In the genomic region with DNA sequence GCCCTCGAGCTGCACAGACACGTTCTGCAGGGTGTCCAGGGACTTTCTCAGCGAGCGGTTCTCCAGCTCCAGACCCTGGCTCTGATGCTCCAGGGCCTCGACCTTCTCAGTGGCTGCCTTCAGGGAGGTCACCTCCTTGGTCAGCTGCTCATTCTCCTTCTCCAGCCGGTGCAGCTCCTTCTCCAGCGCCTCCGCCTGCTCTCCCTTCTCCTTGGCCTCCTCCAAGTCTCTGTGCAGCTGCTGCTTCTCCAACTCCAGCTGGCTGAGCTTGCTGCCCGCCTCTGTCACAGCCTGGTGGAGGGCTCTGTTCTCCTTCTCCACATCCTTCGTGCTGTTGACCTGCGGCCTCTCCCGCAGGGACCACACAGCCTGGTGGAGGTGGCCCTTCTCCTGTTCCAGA, we compare ENCODE assay signal across 22 mouse cellular contexts. TPM values are rescaled to one million over a fixed set of nuclear protein-coding genes. Genes with fewer than 3 reads are reported as not detected.
DNase-seq lines count a peak whose midpoint lies in the region; ATAC-seq and TF ChIP-seq lines count a peak whose summit lies in the region.
"Had no signal": no experiment of that assay in that cellular context is flagged by ENCODE, and none has a peak within 500 bp of the region (broad histone marks: within the 10 kb centered on the region; RNA-seq: fewer than 3 reads in every experiment).

No protein-coding gene starts in this region.

- no peaks in the 10 kb centered on the region for H3K27me3 ChIP-seq in kidney, embryonic 16.5 days (ENCODE audit: insufficient read depth, low read length)
- H3K27me3 ChIP-seq in lung, postnatal 0 days (replicated peaks; ENCODE audit: insufficient read depth, low read length): no peaks in the 10 kb centered on the region
- no peaks in the 10 kb centered on the region for H3K27me3 ChIP-seq in intestine, embryonic 16.5 days (replicated peaks; ENCODE audit: control insufficient read depth, insufficient read depth, low read length)
- H3K27me3 ChIP-seq in stomach, postnatal 0 days (ENCODE audit: control insufficient read depth, insufficient read depth, low read length): no peaks in the 10 kb centered on the region
- H3K27me3 ChIP-seq: forebrain, embryonic 13.5 days; hindbrain, embryonic 13.5 days; limb, embryonic 13.5 days; midbrain, embryonic 15.5 days; neural tube, embryonic 15.5 days had no signal

- H3K9me3 ChIP-seq in kidney, embryonic 16.5 days (ENCODE audit: low read length): no peaks in the 10 kb centered on the region
- H3K9me3 ChIP-seq in lung, postnatal 0 days (ENCODE audit: low read length): no peaks in the 10 kb centered on the region
- H3K9me3 ChIP-seq in intestine, embryonic 16.5 days (ENCODE audit: control insufficient read depth, low read length): no peaks in the 10 kb centered on the region
- no peaks in the 10 kb centered on the region for H3K9me3 ChIP-seq in stomach, postnatal 0 days (ENCODE audit: control insufficient read depth, low read length)
- H3K9me3 ChIP-seq: forebrain, embryonic 13.5 days; hindbrain, embryonic 13.5 days; limb, embryonic 13.5 days; midbrain, embryonic 10.5 days; midbrain, embryonic 15.5 days; neural tube, embryonic 15.5 days had no signal

- no peak overlapping the region for H3K4me2 ChIP-seq in kidney, embryonic 16.5 days (replicated peaks; ENCODE audit: low read depth, low read length)
- no peak overlapping the region for H3K4me2 ChIP-seq in lung, postnatal 0 days (replicated peaks; ENCODE audit: low read depth, low read length)
- no peak overlapping the region for H3K4me2 ChIP-seq in intestine, embryonic 16.5 days (ENCODE audit: low read depth, low read length)
- no peak overlapping the region for H3K4me2 ChIP-seq in stomach, postnatal 0 days (replicated peaks; ENCODE audit: low read depth)
- H3K4me2 ChIP-seq: forebrain, embryonic 13.5 days; heart, embryonic 11.5 days; hindbrain, embryonic 13.5 days; limb, embryonic 13.5 days; liver, embryonic 11.5 days; midbrain, embryonic 15.5 days; neural tube, embryonic 15.5 days had no signal

- no peak for TF ChIP-seq CTCF in lung, postnatal 0 days (IDR thresholded peaks at IDR 0.05)
- TF ChIP-seq CTCF in stomach, postnatal 0 days (IDR thresholded peaks at IDR 0.05; ENCODE audit: low read depth): no peak

- no peak overlapping the region for H3K27ac ChIP-seq in kidney, embryonic 16.5 days (ENCODE audit: low read length)
- H3K27ac ChIP-seq in lung, postnatal 0 days (ENCODE audit: low read length): no peak overlapping the region; the same call in 1 of the 2 replicates
- 0 out of 2 replicates have a peak overlapping the region, but pooled peaks have one; percentile 17 for H3K27ac ChIP-seq in intestine, embryonic 16.5 days (ENCODE audit: low read length)
- no peak overlapping the region for H3K27ac ChIP-seq in stomach, postnatal 0 days (replicated peaks)
- H3K27ac ChIP-seq: forebrain, embryonic 13.5 days; hindbrain, embryonic 13.5 days; limb, embryonic 13.5 days; midbrain, embryonic 10.5 days; midbrain, embryonic 15.5 days; neural tube, embryonic 15.5 days had no signal

- WGBS in kidney, embryonic 16.5 days: 66% methylated on average over 12 of the region's 12 CpGs
- WGBS in lung, postnatal 0 days: 68% methylated on average over 12 of the region's 12 CpGs
- WGBS in intestine, embryonic 16.5 days: 71% methylated on average over 12 of the region's 12 CpGs
- 68% methylated on average over 12 of the region's 12 CpGs for WGBS in stomach, postnatal 0 days

- no peaks in the 10 kb centered on the region for H3K4me1 ChIP-seq in kidney, embryonic 16.5 days (ENCODE audit: insufficient read depth, low read length)
- no peaks in the 10 kb centered on the region for H3K4me1 ChIP-seq in lung, postnatal 0 days (ENCODE audit: insufficient read depth, low read depth, low read length)
- H3K4me1 ChIP-seq in intestine, embryonic 16.5 days (ENCODE audit: control insufficient read depth, insufficient read depth, low read length): no peaks in the 10 kb centered on the region
- H3K4me1 ChIP-seq in stomach, postnatal 0 days (replicated peaks; ENCODE audit: control insufficient read depth, insufficient read depth): no peaks in the 10 kb centered on the region
- H3K4me1 ChIP-seq: forebrain, embryonic 13.5 days; hindbrain, embryonic 13.5 days; limb, embryonic 13.5 days; midbrain, embryonic 10.5 days; midbrain, embryonic 15.5 days; neural tube, embryonic 15.5 days had no signal

- no peak for DNase-seq in kidney, adult 9 months
- DNase-seq in lung, postnatal 0 days (ENCODE audit: low spot score): peak; percentile 22
- DNase-seq in lung, postnatal 14 days: no peak
- DNase-seq in stomach, postnatal 0 days (ENCODE audit: low spot score): no peak
- no peak for DNase-seq in urinary bladder, adult 18-20 months (ENCODE audit: low spot score in 2 of 2)
- DNase-seq: adrenal gland, adult 2 months; adrenal gland, postnatal 36 days; heart, postnatal 4 days; kidney, adult 8-10 months; kidney, postnatal 25 days; right cerebral cortex, postnatal 25 days had no signal

- peaks cover 41% of the 10 kb centered on the region for H3K36me3 ChIP-seq in kidney, embryonic 16.5 days (ENCODE audit: insufficient read depth, low read length)
- peaks cover 10% of the 10 kb centered on the region; the same call in 1 of the 2 replicates for H3K36me3 ChIP-seq in lung, postnatal 0 days (ENCODE audit: insufficient read depth, low read length)
- H3K36me3 ChIP-seq in intestine, embryonic 16.5 days (ENCODE audit: control insufficient read depth, insufficient read depth, low read length): peaks cover 2% of the 10 kb centered on the region; the same call in 1 of the 2 replicates
- no peaks in the 10 kb centered on the region for H3K36me3 ChIP-seq in stomach, postnatal 0 days (ENCODE audit: control insufficient read depth, insufficient read depth, low read length)

- H3K4me3 ChIP-seq in kidney, embryonic 16.5 days (ENCODE audit: low read length): no peak overlapping the region
- no peak overlapping the region for H3K4me3 ChIP-seq in lung, postnatal 0 days (ENCODE audit: low read depth, low read length)
- H3K4me3 ChIP-seq in intestine, embryonic 16.5 days (ENCODE audit: low read length): no peak overlapping the region
- no peak overlapping the region for H3K4me3 ChIP-seq in stomach, postnatal 0 days (ENCODE audit: low read depth, low read length)
- H3K4me3 ChIP-seq: forebrain, embryonic 13.5 days; hindbrain, embryonic 13.5 days; limb, embryonic 13.5 days; midbrain, embryonic 10.5 days; midbrain, embryonic 15.5 days; neural tube, embryonic 15.5 days had no signal

- no peak for TF ChIP-seq EP300 in lung, postnatal 0 days (IDR thresholded peaks at IDR 0.05)
- TF ChIP-seq EP300 in stomach, postnatal 0 days (optimal IDR thresholded peaks at IDR 0.05): no peak

- no peak overlapping the region for H3K9ac ChIP-seq in kidney, embryonic 16.5 days (replicated peaks; ENCODE audit: low read length)
- no peak overlapping the region for H3K9ac ChIP-seq in lung, postnatal 0 days (replicated peaks; ENCODE audit: low read depth)
- peak overlapping the region; percentile 24; the same call in 1 of the 2 replicates for H3K9ac ChIP-seq in intestine, embryonic 16.5 days (ENCODE audit: low read depth, low read length)
- no peak overlapping the region for H3K9ac ChIP-seq in stomach, postnatal 0 days (ENCODE audit: low read length)
- H3K9ac ChIP-seq: forebrain, embryonic 13.5 days; hindbrain, embryonic 13.5 days; limb, embryonic 13.5 days; midbrain, embryonic 15.5 days; neural tube, embryonic 15.5 days had no signal

- ATAC-seq in kidney, embryonic 16.5 days (ENCODE audit: low FRiP score, low TSS enrichment): peak; percentile 11; the same call in 1 of the 2 replicates
- peak; percentile 39 for ATAC-seq in lung, postnatal 0 days
- ATAC-seq in intestine, embryonic 16.5 days: no peak; the same call in 1 of the 2 replicates
- 0 out of 2 replicates have a peak, but pooled peaks have one; percentile 11 for ATAC-seq in stomach, postnatal 0 days (ENCODE audit: low FRiP score, low TSS enrichment)
- ATAC-seq: CD4-positive, CD25-positive, alpha-beta regulatory T cell, adult 4 months; forebrain, embryonic 13.5 days; midbrain, embryonic 15.5 days had no signal

RNA-seq across cellular contexts. Expression of a gene that starts 37.5 kb away (rescaled TPM):
- polyA plus RNA-seq in kidney, embryonic 16.5 days (2015; fragmentation: Nextera tagmentation; extraction: Ambion mirVana): 0.27 and 0.75 TPM in 2 replicates
- 0.15 and 0.21 TPM in 2 replicates for polyA plus RNA-seq in lung, postnatal 0 days (2015; fragmentation: Nextera tagmentation; extraction: Ambion mirVana)
- polyA plus RNA-seq in intestine, embryonic 16.5 days (2015; fragmentation: Nextera tagmentation; extraction: Ambion mirVana): 0.48 and 0.56 TPM in 2 replicates
- 0.44 and 0.48 TPM in 2 replicates for polyA plus RNA-seq in stomach, postnatal 0 days (2015; fragmentation: Nextera tagmentation; extraction: Ambion mirVana)
